Mouse (Mus musculus): ENCODE measurements at regions not wholly inside any gene's neighbourhood (a gene's known extent, or its start where the extent isn't known, plus 50 kb on each side); places are given as distances from the start of the nearest gene placed in this dataset.

GRCm38 (mm10) chr14:25151485-25151884 lies 307.5 kb upstream of the Zmiz1 start:
- TF ChIP-seq POU5F1 (IDR thresholded peaks at IDR 0.05; ENCODE audit: borderline replicate concordance, low read length) (no peak), NANOG (IDR thresholded peaks at IDR 0.05; ENCODE audit: borderline replicate concordance, low read length) (no peak), CTCF (conservative IDR thresholded peaks at IDR 0.05; ENCODE audit: low read length) (no peak)
- Histone ChIP-seq H3K27me3 (ENCODE audit: insufficient read depth, low read length) (no peaks in the 10 kb centered on the region), H3K9me3 (ENCODE audit: low read length) (no peaks in the 10 kb centered on the region), H3K4me1 (replicated peaks; ENCODE audit: low read depth, low read length) (peaks cover 4% of the 10 kb centered on the region), H3K4me3 (replicated peaks; ENCODE audit: low read length) (no peak overlapping the region), H3K36me3 (ENCODE audit: insufficient read depth, low read length) (no peaks in the 10 kb centered on the region)

GRCm38 (mm10) chr14:25153573-25153972 lies 305.4 kb upstream of the Zmiz1 start:
- H3K27me3 ChIP-seq (ENCODE audit: insufficient read depth, low read length) = no peaks in the 10 kb centered on the region
- H3K36me3 ChIP-seq (ENCODE audit: insufficient read depth, low read length) = no peaks in the 10 kb centered on the region
- TF ChIP-seq POU5F1 (IDR thresholded peaks at IDR 0.05; ENCODE audit: borderline replicate concordance, low read length) (no peak), NANOG (IDR thresholded peaks at IDR 0.05; ENCODE audit: borderline replicate concordance, low read length) (no peak), CTCF (conservative IDR thresholded peaks at IDR 0.05; ENCODE audit: low read length) (no peak)
- H3K9me3 ChIP-seq (ENCODE audit: low read length) = peaks cover 9% of the 10 kb centered on the region
- no peak overlapping the region for H3K4me3 ChIP-seq (replicated peaks; ENCODE audit: low read length)
- no peaks in the 10 kb centered on the region for H3K4me1 ChIP-seq (replicated peaks; ENCODE audit: low read depth, low read length)

GRCm38 (mm10) chr14:25154180-25154579 lies 304.8 kb upstream of the Zmiz1 start:
- Histone ChIP-seq H3K36me3 (ENCODE audit: insufficient read depth, low read length) (no peaks in the 10 kb centered on the region), H3K4me1 (replicated peaks; ENCODE audit: low read depth, low read length) (no peaks in the 10 kb centered on the region), H3K4me3 (replicated peaks; ENCODE audit: low read length) (no peak overlapping the region), H3K9me3 (ENCODE audit: low read length) (peaks cover 15% of the 10 kb centered on the region), H3K27me3 (ENCODE audit: insufficient read depth, low read length) (no peaks in the 10 kb centered on the region)
- no peak for TF ChIP-seq POU5F1 (IDR thresholded peaks at IDR 0.05; ENCODE audit: borderline replicate concordance, low read length)
- TF ChIP-seq CTCF (conservative IDR thresholded peaks at IDR 0.05; ENCODE audit: low read length) = no peak
- no peak for TF ChIP-seq NANOG (IDR thresholded peaks at IDR 0.05; ENCODE audit: borderline replicate concordance, low read length)

- no peaks in the 10 kb centered on the region for H3K4me1 ChIP-seq (replicated peaks; ENCODE audit: low read depth, low read length)
- no peak overlapping the region for H3K4me3 ChIP-seq (replicated peaks; ENCODE audit: low read length)
- peaks cover 15% of the 10 kb centered on the region for H3K9me3 ChIP-seq (ENCODE audit: low read length)
- H3K36me3 ChIP-seq (ENCODE audit: insufficient read depth, low read length) = no peaks in the 10 kb centered on the region
- TF ChIP-seq CTCF (conservative IDR thresholded peaks at IDR 0.05; ENCODE audit: low read length) (no peak), NANOG (IDR thresholded peaks at IDR 0.05; ENCODE audit: borderline replicate concordance, low read length) (no peak), POU5F1 (IDR thresholded peaks at IDR 0.05; ENCODE audit: borderline replicate concordance, low read length) (no peak)
- H3K27me3 ChIP-seq (ENCODE audit: insufficient read depth, low read length) = no peaks in the 10 kb centered on the region
Observed at GRCm38 (mm10) chr14:25155008-25155783, 303.8 kb upstream of the Zmiz1 start.

GRCm38 (mm10) chr14:25156171-25156570 lies 302.8 kb upstream of the Zmiz1 start:
- TF ChIP-seq NANOG (IDR thresholded peaks at IDR 0.05; ENCODE audit: borderline replicate concordance, low read length) = no peak
- no peak for TF ChIP-seq CTCF (conservative IDR thresholded peaks at IDR 0.05; ENCODE audit: low read length)
- no peak for TF ChIP-seq POU5F1 (IDR thresholded peaks at IDR 0.05; ENCODE audit: borderline replicate concordance, low read length)
- Histone ChIP-seq H3K4me3 (replicated peaks; ENCODE audit: low read length) (no peak overlapping the region), H3K9me3 (ENCODE audit: low read length) (peaks cover 15% of the 10 kb centered on the region), H3K4me1 (replicated peaks; ENCODE audit: low read depth, low read length) (no peaks in the 10 kb centered on the region), H3K36me3 (ENCODE audit: insufficient read depth, low read length) (no peaks in the 10 kb centered on the region), H3K27me3 (ENCODE audit: insufficient read depth, low read length) (no peaks in the 10 kb centered on the region)

GRCm38 (mm10) chr14:25161684-25162321 lies 297.2 kb upstream of the Zmiz1 start:
- Histone ChIP-seq H3K27me3 (ENCODE audit: insufficient read depth, low read length) (no peaks in the 10 kb centered on the region), H3K4me3 (replicated peaks; ENCODE audit: low read length) (no peak overlapping the region), H3K4me1 (replicated peaks; ENCODE audit: low read depth, low read length) (no peaks in the 10 kb centered on the region), H3K9me3 (ENCODE audit: low read length) (peaks cover 15% of the 10 kb centered on the region), H3K36me3 (ENCODE audit: insufficient read depth, low read length) (no peaks in the 10 kb centered on the region)
- TF ChIP-seq POU5F1 (IDR thresholded peaks at IDR 0.05; ENCODE audit: borderline replicate concordance, low read length) (no peak), CTCF (conservative IDR thresholded peaks at IDR 0.05; ENCODE audit: low read length) (no peak), NANOG (IDR thresholded peaks at IDR 0.05; ENCODE audit: borderline replicate concordance, low read length) (no peak)

- Histone ChIP-seq H3K4me1 (replicated peaks; ENCODE audit: low read depth, low read length) (no peaks in the 10 kb centered on the region), H3K27me3 (ENCODE audit: insufficient read depth, low read length) (no peaks in the 10 kb centered on the region), H3K9me3 (ENCODE audit: low read length) (no peaks in the 10 kb centered on the region), H3K4me3 (replicated peaks; ENCODE audit: low read length) (no peak overlapping the region), H3K36me3 (ENCODE audit: insufficient read depth, low read length) (no peaks in the 10 kb centered on the region)
- TF ChIP-seq POU5F1 (IDR thresholded peaks at IDR 0.05; ENCODE audit: borderline replicate concordance, low read length) (no peak), NANOG (IDR thresholded peaks at IDR 0.05; ENCODE audit: borderline replicate concordance, low read length) (no peak), CTCF (conservative IDR thresholded peaks at IDR 0.05; ENCODE audit: low read length) (no peak)
Observed at GRCm38 (mm10) chr14:25166217-25166616, 292.8 kb upstream of the Zmiz1 start.

GRCm38 (mm10) chr14:25167604-25168003 lies 291.4 kb upstream of the Zmiz1 start:
- Histone ChIP-seq H3K4me1 (replicated peaks; ENCODE audit: low read depth, low read length) (no peaks in the 10 kb centered on the region), H3K9me3 (ENCODE audit: low read length) (no peaks in the 10 kb centered on the region), H3K27me3 (ENCODE audit: insufficient read depth, low read length) (peaks cover 3% of the 10 kb centered on the region; the same call in 1 of the 2 replicates), H3K36me3 (ENCODE audit: insufficient read depth, low read length) (no peaks in the 10 kb centered on the region), H3K4me3 (replicated peaks; ENCODE audit: low read length) (no peak overlapping the region)
- TF ChIP-seq CTCF (conservative IDR thresholded peaks at IDR 0.05; ENCODE audit: low read length) (no peak), POU5F1 (IDR thresholded peaks at IDR 0.05; ENCODE audit: borderline replicate concordance, low read length) (no peak), NANOG (IDR thresholded peaks at IDR 0.05; ENCODE audit: borderline replicate concordance, low read length) (no peak)
